Mouse (Mus musculus) CD4-positive helper T cell, adult 2 months (primary cell): ENCODE data around the gene Zfp433.
"Not testable (repeated sequence)": the region's sequence is repeated elsewhere in the genome, so short reads cannot be mapped to it uniquely, and the experiment has no call there.

Source experiments
- DNase-seq: peaks from one replicate; pipeline ENCODE4 v3.0.0-alpha.2; 2012; ENCODE audit warnings: low read depth, missing footprints, low spot score

Zfp433 gene

DNA sequence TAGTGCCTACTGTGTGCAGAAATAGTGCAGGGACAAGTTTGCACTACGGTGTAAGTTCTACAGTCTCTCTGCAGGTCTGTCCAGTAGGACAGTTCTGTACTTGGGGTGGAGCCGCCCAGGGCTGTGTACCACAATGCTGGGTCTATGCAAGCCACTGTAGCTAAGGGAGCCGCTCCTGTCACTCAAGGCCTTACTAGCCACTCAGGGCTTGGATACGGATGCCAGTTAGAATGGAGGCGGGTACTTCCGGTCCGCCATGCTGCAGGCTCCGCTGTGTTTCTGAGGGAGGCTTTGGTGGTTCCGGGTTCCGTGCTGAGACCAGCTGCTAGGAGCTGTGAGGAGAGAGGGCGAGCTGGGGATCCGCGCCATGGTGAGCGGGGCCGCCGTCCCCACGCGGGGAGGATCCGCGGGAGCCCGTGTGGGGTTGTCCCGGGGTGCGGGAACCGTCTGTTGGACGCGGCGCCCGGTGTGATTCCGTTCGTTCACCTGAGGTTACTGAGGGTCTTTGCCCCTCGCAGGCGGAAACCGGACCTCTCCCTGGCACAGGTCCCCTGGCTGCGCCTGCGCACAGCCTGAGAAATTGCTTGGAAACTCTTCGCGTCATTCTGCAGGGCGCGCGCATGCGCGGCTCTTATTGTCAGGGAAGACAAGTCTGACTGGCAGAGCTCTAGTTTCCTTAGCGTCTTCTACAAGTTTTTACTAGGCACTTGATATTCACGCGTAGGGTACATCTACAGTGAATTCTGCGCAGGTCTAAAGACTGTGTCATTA lies at the start of gene Zfp433:
TSS of gene Zfp433 (plus strand) at position 295 of the 771 bp plus-strand sequence.
- not testable (repeated sequence) for DNase-seq

DNA sequence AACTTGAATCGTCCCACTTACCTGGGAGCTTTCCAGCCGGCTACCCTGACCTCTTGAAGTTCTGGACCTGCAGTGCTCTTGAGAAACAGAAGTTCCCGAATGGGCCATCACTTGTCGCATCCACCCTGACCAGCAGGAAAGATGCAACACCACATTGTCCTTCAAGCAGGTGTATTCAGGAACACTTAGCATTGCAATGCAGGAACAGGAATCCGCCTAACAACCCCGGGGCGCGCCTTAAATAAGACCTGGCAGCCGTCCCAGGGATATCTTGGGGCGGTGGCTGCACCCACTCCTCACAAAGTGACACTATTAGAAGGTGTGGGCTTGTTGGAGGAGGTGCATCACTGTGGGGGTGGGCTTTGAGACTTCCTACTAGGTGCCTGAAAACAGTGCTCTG lies 49.4 kb upstream of the Zfp433 start:
- no peak for DNase-seq

DNA sequence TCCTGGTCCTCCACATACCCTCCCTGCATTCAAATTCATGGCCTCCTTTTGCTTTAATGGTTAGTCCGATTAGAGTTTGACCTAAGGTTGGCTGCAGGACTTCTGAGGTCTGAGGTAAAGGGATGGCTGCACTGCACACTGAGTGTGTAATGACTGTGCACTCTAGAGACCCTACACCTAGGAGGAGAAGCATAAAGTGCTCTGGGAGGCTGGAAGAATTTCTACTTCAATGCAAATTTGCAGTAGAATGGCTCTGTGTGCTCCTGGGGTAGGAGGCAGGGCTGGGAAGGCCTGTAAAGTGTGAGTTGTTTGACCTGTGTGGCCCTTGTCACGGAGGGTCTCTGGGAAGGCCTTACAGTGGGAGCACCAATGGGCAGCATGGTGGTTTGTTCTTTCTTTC lies 48.5 kb upstream of the Zfp433 start:
- no peak for DNase-seq

DNA sequence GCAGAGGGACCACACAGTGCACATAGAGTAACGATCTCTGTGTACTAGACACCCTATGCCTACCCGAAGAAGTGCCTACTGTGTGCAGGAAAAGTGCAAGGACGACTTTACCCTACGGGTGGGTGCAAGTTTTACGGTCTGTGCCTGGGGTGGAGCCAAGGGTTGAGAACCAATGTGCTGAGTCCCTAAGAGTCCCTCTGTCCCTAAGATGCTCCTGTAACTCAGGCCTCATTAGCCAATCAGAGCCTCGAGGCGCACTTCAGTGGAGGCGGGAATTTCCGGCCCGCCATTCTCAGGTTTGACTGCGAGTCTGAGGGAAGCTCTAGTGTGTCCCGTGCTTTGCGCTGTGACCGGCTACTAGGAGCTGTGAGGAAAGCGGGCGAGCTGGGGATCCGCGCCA lies 17.5 kb upstream of the Zfp433 start:
- DNase-seq = not testable (repeated sequence)

DNA sequence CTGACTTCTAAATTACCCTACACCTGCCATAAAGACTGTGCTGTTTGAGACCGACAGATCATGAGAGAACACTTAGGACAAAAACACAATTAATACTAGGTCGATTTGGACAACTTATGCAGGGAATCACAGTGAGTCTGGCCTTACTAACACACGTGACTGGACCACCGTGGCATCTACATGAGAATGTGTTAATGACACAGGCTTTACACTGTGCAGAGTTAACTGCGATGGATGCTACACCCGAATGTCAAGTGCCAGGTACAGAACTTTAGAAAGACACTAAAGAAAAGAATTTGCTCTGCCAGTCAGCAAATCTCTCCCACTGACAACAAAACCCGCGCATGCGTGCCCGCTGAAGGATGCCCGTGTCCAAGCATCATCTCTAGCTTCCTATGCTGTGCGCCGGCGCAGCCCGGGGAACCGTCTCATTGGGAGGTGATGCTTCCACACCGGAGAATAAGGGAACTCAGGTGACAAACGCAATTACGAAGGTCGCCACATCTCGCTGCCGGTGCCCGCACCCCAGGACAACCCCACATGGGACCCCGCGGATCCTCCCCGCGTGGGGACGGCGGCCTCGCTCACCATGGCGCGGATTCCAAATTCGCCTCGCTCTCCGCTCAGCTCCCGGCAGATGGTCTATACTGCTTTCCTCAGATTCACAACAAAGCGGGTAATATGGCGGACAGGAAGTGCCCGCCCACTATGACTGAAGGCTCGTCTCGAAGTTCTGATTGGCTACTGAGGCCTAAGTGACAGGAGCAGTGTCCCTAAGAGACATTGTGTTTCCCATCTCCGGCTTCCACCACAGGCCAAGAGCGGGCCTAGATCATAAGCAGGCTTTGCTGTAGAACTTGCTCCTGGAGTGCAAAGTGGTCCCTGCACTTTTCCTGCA lies 66.1 kb downstream of the Zfp433 start, which contains the start of gene Gm3055:
TSS of gene Gm3055 (minus strand) at position 656 of the 898 bp plus-strand sequence.
- DNase-seq = not testable (repeated sequence)

DNA sequence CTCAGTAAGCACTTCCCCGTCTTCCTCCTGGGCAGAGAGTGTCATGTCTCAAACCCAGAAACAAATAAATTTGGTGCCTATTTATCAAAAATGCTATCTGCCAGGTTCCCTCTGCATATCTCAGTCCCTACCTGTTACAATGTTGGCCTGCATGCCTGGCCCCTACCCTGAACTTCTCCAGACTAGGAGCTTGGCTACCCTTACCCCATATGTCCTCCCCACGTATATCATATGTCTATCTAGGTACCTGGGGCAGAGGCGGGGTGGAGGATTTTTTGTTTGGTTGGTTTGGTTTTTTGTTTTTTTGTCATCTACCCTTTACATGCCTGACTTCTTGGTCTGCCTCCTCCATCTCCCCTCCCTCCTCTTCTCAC lies 66.8 kb downstream of the Zfp433 start:
- not testable (repeated sequence) for DNase-seq
